Mouse (Mus musculus) bone marrow, adult 2 months (tissue): Measurements from ENCODE around the gene Mgat1.

Experiments
- CTCF ChIP-seq: fragments of 200-500 bp; IDR thresholded peaks from 2 replicates; pipeline ENCODE4 v1.5.1; 2011; ENCODE audit warnings: low read length, control low read depth; ENCODE audit not compliant: control insufficient read depth, insufficient read depth
- POLR2A ChIP-seq: fragments of 200-500 bp; IDR thresholded peaks from 2 replicates; pipeline ENCODE4 v1.6.1; 2011; ENCODE audit warnings: low read depth, mild to moderate bottlenecking, control low read depth, low read length, borderline replicate concordance; ENCODE audit not compliant: control insufficient read depth

- TF ChIP-seq POLR2A (no peak), CTCF (no peak)
Observed at GRCm38 (mm10) chr11:49235459-49236207, 8.4 kb upstream of the Mgat1 start.
